Mouse (Mus musculus): Measurements from ENCODE around the gene Kdelr3. TPM values are rescaled to one million over a fixed set of nuclear protein-coding genes. Genes with fewer than 3 reads are reported as not detected.

Kdelr3 gene
- polyA plus RNA-seq (2012; fragmentation: generic; extraction: Trizol), result 65.5 TPM
- long read RNA-seq, experiment 1, transcript Kdelr3-201 (5 exons, 1,411 nt), result major isoform, 120 of 135 reads
- long read RNA-seq, experiment 1, partial matches to known transcripts, result 8 of 135 reads
- long read RNA-seq, experiment 1, other reads (novel, unspliced or antisense), result 7 of 135 reads
- long read RNA-seq, experiment 2, transcript Kdelr3-201 (5 exons, 1,411 nt), result major isoform, 271 of 285 reads
- long read RNA-seq, experiment 2, partial matches to known transcripts, result 0 of 285 reads
- long read RNA-seq, experiment 2, other reads (novel, unspliced or antisense), result 14 of 285 reads

DNA sequence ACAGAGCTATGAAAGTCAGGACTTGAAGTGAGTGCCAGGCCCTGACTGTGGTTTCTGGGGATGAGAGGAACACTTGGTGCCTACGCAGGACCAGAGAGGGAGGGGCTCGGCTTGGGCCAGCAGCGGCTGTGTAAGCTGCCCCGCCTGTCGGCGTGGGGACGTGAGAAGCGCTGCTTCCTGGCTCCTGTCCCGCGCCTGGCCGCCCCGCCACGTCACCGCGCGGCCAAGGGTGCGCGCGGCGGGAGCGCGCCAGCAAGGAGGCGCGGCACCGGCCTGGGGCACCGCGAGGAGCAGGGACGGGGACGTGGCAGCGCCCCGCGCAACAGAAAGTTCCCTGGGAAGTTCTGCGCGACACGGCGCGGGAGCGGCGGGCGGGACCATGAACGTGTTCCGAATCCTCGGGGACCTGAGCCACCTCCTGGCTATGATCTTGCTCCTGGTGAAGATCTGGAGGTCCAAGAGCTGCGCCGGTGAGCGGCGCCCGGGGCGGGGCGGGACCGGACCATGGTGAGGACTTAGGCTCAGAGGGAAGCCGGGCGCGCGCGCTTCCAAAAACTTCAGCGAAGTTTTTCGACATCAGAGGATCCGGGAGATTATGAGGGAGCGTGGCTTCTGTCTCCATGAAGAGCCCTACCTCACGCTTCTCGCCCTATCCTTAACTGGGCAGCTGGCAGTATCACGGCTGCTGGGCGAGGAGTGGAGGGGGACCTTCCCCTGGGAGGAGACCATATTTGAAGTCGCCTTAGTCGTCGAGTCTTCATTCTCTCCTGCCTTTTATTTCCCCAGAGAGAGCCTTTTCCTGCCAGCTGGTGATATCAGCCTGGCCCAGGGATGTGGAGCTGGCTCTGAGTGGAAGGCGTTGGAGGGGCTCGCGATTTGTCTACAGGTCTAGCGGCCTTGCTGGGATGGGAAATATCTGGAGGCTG, at the start of gene Kdelr3:
TSS of gene Kdelr3 (plus strand) at position 241 of the 926 bp plus-strand sequence.
- no peaks in the 10 kb centered on the region for H3K36me3 ChIP-seq (ENCODE audit: control insufficient read depth, insufficient read depth)
- peaks cover 31% of the 10 kb centered on the region for H3K79me2 ChIP-seq (ENCODE audit: control insufficient read depth, insufficient read depth)
- H3ac ChIP-seq (ENCODE audit: control insufficient read depth, insufficient read length, low read depth), result peak within 1 kb of the TSS; percentile 80
- TF ChIP-seq MAX (IDR thresholded peaks at IDR 0.05) (peak; percentile 75), MYOG (IDR thresholded peaks at IDR 0.05; ENCODE audit: control insufficient read depth, extremely low read depth, insufficient read length) (no peak)
- no peaks in the 10 kb centered on the region for H3K79me3 ChIP-seq (ENCODE audit: low read depth)
- H3K27me3 ChIP-seq (ENCODE audit: control insufficient read depth, insufficient read depth, insufficient read length), result no peaks in the 10 kb centered on the region
- H3K4me3 ChIP-seq (ENCODE audit: insufficient read depth, poor library complexity, severe bottlenecking), result peak within 1 kb of the TSS; percentile 57

DNA sequence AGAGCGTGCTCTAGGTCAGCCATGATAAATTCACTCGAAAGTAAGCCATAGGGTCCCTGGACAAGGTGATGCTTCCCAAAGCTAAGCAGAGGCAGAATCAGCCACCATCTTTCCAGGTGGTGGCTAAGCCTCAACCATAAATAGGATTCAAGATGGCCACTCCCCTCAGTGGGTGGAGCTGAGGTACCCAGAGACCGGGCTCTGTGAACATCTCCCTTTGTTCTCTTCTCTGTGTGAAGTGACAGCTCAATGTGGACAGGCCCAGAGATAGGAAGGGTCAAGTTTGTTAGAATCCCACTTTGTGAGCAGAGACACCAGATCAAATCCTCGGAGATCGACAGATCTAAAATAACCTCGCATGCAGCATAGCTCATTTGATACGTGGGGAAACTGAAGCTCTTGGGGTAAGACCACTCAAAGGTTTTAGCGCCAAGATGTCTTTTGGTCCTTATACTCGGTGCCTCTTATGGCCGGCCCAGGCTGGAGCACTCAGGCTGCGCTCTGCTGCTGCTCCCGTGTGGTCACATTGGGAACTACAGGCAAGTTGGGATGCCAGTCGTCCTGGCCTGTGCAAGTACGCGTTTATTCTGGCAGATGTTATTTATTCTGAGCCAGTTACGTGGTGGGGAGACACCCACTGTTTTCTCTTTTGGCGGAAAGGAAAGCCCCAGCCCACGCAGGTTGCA, 49.5 kb upstream of the Kdelr3 start:
- H3ac ChIP-seq (ENCODE audit: control insufficient read depth, insufficient read length, low read depth), result no peak overlapping the region
- peak; percentile 98 for TF ChIP-seq CTCF (IDR thresholded peaks at IDR 0.05; ENCODE audit: control insufficient read depth, insufficient read depth, insufficient read length)
- no peak for TF ChIP-seq USF1 (IDR thresholded peaks at IDR 0.05; ENCODE audit: low read depth)
- TF ChIP-seq MAX (IDR thresholded peaks at IDR 0.05), result peak; percentile 49
- H3K27me3 ChIP-seq (ENCODE audit: control insufficient read depth, insufficient read depth, insufficient read length), result peaks cover 12% of the 10 kb centered on the region
- no peaks in the 10 kb centered on the region for H3K79me3 ChIP-seq (ENCODE audit: low read depth)
- no peak overlapping the region for H3K4me3 ChIP-seq (ENCODE audit: insufficient read depth, poor library complexity, severe bottlenecking)
- H3K79me2 ChIP-seq (ENCODE audit: control insufficient read depth, insufficient read depth), result no peaks in the 10 kb centered on the region
- no peaks in the 10 kb centered on the region for H3K36me3 ChIP-seq (ENCODE audit: control insufficient read depth, insufficient read depth)

DNA sequence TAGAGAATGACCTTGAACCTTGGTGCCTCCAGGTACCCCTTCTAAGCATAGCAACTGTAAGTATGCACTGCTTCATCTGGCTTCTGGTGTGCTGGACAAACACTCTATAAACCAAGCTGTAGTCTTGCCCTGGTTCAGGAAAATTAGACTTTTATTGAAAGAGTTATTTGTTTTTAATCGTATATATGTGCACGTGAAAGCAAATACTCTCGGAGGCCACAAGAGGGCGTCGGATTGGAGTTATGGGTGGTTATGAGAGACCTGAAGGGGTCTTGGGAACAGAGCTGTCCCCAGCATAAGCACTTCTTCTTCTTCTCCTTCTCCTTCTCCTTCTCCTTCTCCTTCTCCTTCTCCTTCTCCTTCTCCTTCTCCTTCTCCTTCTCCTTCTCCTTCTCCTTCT, 46.6 kb upstream of the Kdelr3 start:
- H3K79me3 ChIP-seq (ENCODE audit: low read depth), result no peaks in the 10 kb centered on the region
- no peaks in the 10 kb centered on the region for H3K79me2 ChIP-seq (ENCODE audit: control insufficient read depth, insufficient read depth)
- H3K27me3 ChIP-seq (ENCODE audit: control insufficient read depth, insufficient read depth, insufficient read length), result peaks cover 4% of the 10 kb centered on the region
- H3K4me3 ChIP-seq (ENCODE audit: insufficient read depth, poor library complexity, severe bottlenecking), result no peak overlapping the region
- no peaks in the 10 kb centered on the region for H3K36me3 ChIP-seq (ENCODE audit: control insufficient read depth, insufficient read depth)
- H3ac ChIP-seq (ENCODE audit: control insufficient read depth, insufficient read length, low read depth), result no peak overlapping the region
- TF ChIP-seq MYOG (IDR thresholded peaks at IDR 0.05; ENCODE audit: control insufficient read depth, extremely low read depth, insufficient read length) (no peak), MYOD1 (IDR thresholded peaks at IDR 0.05; ENCODE audit: control insufficient read depth, insufficient read length, low read depth) (no peak), CTCF (IDR thresholded peaks at IDR 0.05; ENCODE audit: control insufficient read depth, insufficient read depth, insufficient read length) (no peak), USF1 (IDR thresholded peaks at IDR 0.05; ENCODE audit: low read depth) (no peak), CEBPB (IDR thresholded peaks at IDR 0.05; ENCODE audit: low read depth) (no peak), FOSL1 (IDR thresholded peaks at IDR 0.05; ENCODE audit: insufficient read depth, low read length, poor library complexity, severe bottlenecking) (no peak), MAX (IDR thresholded peaks at IDR 0.05) (no peak)

DNA sequence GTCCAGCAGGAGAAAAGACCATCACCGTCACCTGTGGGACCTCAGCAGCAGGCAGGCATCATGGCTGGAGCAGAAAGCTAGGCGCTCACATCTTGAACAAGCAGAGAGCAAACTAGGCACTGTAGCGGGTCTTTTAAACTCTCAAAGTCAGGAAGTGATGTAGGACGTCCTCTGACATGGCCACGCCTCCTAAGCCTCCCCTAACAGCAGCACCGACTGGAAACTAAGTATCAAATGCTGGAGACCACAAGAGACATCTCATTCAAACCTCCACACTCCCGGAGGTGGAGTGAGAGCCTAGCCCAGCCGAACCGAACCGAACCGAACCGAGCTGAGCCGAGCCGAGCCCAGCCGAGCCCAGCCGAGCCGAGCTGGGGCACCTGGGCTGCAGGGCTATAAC, 45.6 kb upstream of the Kdelr3 start:
- Histone ChIP-seq H3K4me3 (ENCODE audit: insufficient read depth, poor library complexity, severe bottlenecking) (no peak overlapping the region), H3K36me3 (ENCODE audit: control insufficient read depth, insufficient read depth) (no peaks in the 10 kb centered on the region), H3K79me3 (ENCODE audit: low read depth) (no peaks in the 10 kb centered on the region), H3ac (ENCODE audit: control insufficient read depth, insufficient read length, low read depth) (no peak overlapping the region), H3K79me2 (ENCODE audit: control insufficient read depth, insufficient read depth) (no peaks in the 10 kb centered on the region), H3K27me3 (ENCODE audit: control insufficient read depth, insufficient read depth, insufficient read length) (peaks cover 4% of the 10 kb centered on the region)
- TF ChIP-seq CTCF (IDR thresholded peaks at IDR 0.05; ENCODE audit: control insufficient read depth, insufficient read depth, insufficient read length) (no peak), MYOD1 (IDR thresholded peaks at IDR 0.05; ENCODE audit: control insufficient read depth, insufficient read length, low read depth) (no peak), FOSL1 (IDR thresholded peaks at IDR 0.05; ENCODE audit: insufficient read depth, low read length, poor library complexity, severe bottlenecking) (no peak), CEBPB (IDR thresholded peaks at IDR 0.05; ENCODE audit: low read depth) (no peak), MAX (IDR thresholded peaks at IDR 0.05) (no peak), MYOG (IDR thresholded peaks at IDR 0.05; ENCODE audit: control insufficient read depth, extremely low read depth, insufficient read length) (no peak), USF1 (IDR thresholded peaks at IDR 0.05; ENCODE audit: low read depth) (no peak)

DNA sequence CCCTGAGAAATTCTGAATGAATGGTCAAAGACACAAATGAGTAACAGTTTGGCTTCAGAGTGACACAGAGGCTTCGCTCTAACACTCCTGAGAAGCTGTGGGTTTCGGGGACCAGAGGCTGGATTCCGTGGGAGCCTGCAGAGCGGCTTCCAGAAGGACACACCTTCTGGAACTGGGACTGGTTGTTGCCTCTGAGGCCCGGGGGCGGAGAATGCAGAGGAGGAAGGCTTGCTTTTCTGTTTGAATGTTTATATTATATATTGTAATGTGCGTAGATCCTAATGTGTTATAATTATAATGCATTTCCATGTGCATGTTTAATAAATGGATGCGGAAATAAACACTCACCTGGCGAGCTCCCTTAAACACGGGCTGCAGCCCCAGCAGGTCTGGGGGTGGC, 45.1 kb upstream of the Kdelr3 start:
- TF ChIP-seq CTCF (IDR thresholded peaks at IDR 0.05; ENCODE audit: control insufficient read depth, insufficient read depth, insufficient read length) (no peak), USF1 (IDR thresholded peaks at IDR 0.05; ENCODE audit: low read depth) (no peak), CEBPB (IDR thresholded peaks at IDR 0.05; ENCODE audit: low read depth) (no peak), MAX (IDR thresholded peaks at IDR 0.05) (no peak), MYOD1 (IDR thresholded peaks at IDR 0.05; ENCODE audit: control insufficient read depth, insufficient read length, low read depth) (no peak), FOSL1 (IDR thresholded peaks at IDR 0.05; ENCODE audit: insufficient read depth, low read length, poor library complexity, severe bottlenecking) (no peak), MYOG (IDR thresholded peaks at IDR 0.05; ENCODE audit: control insufficient read depth, extremely low read depth, insufficient read length) (no peak)
- peaks cover 5% of the 10 kb centered on the region for H3K27me3 ChIP-seq (ENCODE audit: control insufficient read depth, insufficient read depth, insufficient read length)
- no peaks in the 10 kb centered on the region for H3K79me3 ChIP-seq (ENCODE audit: low read depth)
- H3K4me3 ChIP-seq (ENCODE audit: insufficient read depth, poor library complexity, severe bottlenecking), result no peak overlapping the region
- no peaks in the 10 kb centered on the region for H3K79me2 ChIP-seq (ENCODE audit: control insufficient read depth, insufficient read depth)
- H3ac ChIP-seq (ENCODE audit: control insufficient read depth, insufficient read length, low read depth), result no peak overlapping the region
- H3K36me3 ChIP-seq (ENCODE audit: control insufficient read depth, insufficient read depth), result no peaks in the 10 kb centered on the region

Data from C2C12 (cell line).